Comparison of ENCODE assay signal across 28 mouse cellular contexts in the genomic region with DNA sequence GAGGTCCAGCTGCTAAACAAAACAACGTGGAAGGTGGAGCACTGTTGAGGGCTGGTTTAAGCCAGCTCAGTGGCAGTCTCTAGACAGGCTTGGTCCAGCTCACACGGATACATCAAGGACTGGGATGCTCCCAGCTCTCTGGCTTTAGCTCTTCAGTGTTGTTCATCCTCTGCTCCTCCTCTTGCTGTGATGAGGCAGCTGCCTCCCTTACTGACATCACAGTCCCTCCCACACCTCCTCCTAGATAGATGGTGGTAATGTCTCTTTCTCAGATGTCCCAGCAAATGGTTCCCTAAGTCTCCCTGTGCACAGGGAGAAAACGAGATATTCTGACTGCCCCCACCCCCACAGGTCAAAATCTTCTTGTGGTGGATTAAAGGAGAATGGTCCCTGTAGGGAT. TPM values are rescaled to one million over a fixed set of nuclear protein-coding genes. Genes with fewer than 3 reads are reported as not detected.
DNase-seq lines count a peak whose midpoint lies in the region; ATAC-seq and TF ChIP-seq lines count a peak whose summit lies in the region.
"Had no signal": no experiment of that assay in that cellular context is flagged by ENCODE, and none has a peak within 500 bp of the region (broad histone marks: within the 10 kb centered on the region; RNA-seq: fewer than 3 reads in every experiment).

No protein-coding gene starts in this region.

- no peaks in the 10 kb centered on the region for H3K9me3 ChIP-seq in stomach, embryonic 14.5 days (ENCODE audit: control insufficient read depth, low read depth, low read length)
- H3K9me3 ChIP-seq in stomach, postnatal 0 days (ENCODE audit: control insufficient read depth, low read length), result no peaks in the 10 kb centered on the region
- H3K9me3 ChIP-seq in intestine, embryonic 16.5 days (ENCODE audit: control insufficient read depth, low read length), result 0 out of 2 replicates have a peak, but pooled peaks cover 4% of the 10 kb centered on the region
- H3K9me3 ChIP-seq: embryonic facial prominence, embryonic 13.5 days; embryonic facial prominence, embryonic 15.5 days had no signal

- TF ChIP-seq CTCF in stomach, postnatal 0 days (IDR thresholded peaks at IDR 0.05; ENCODE audit: low read depth), result no peak

- peaks cover 5% of the 10 kb centered on the region; the same call in 1 of the 2 replicates for H3K36me3 ChIP-seq in stomach, embryonic 14.5 days (ENCODE audit: control insufficient read depth, insufficient read depth, low read length)
- H3K36me3 ChIP-seq in stomach, postnatal 0 days (ENCODE audit: control insufficient read depth, insufficient read depth, low read length), result no peaks in the 10 kb centered on the region
- no peaks in the 10 kb centered on the region for H3K36me3 ChIP-seq in intestine, embryonic 16.5 days (ENCODE audit: control insufficient read depth, insufficient read depth, low read length)

- WGBS in stomach, embryonic 14.5 days, result 31% methylated on average over 3 of the region's 3 CpGs
- WGBS in stomach, postnatal 0 days, result 36% methylated on average over 3 of the region's 3 CpGs
- 44% methylated on average over 3 of the region's 3 CpGs for WGBS in intestine, embryonic 16.5 days

- H3K27me3 ChIP-seq in stomach, embryonic 14.5 days (ENCODE audit: control insufficient read depth, insufficient read depth, low read length), result no peaks in the 10 kb centered on the region
- H3K27me3 ChIP-seq in stomach, postnatal 0 days (ENCODE audit: control insufficient read depth, insufficient read depth, low read length), result no peaks in the 10 kb centered on the region
- no peaks in the 10 kb centered on the region for H3K27me3 ChIP-seq in intestine, embryonic 16.5 days (replicated peaks; ENCODE audit: control insufficient read depth, insufficient read depth, low read length)
- H3K27me3 ChIP-seq: embryonic facial prominence, embryonic 13.5 days; embryonic facial prominence, embryonic 15.5 days; forebrain, embryonic 12.5 days; Patski had no signal

- H3K4me1 ChIP-seq in stomach, embryonic 14.5 days (ENCODE audit: control insufficient read depth, insufficient read depth, low read length), result no peaks in the 10 kb centered on the region
- no peaks in the 10 kb centered on the region for H3K4me1 ChIP-seq in stomach, postnatal 0 days (replicated peaks; ENCODE audit: control insufficient read depth, insufficient read depth)
- no peaks in the 10 kb centered on the region for H3K4me1 ChIP-seq in intestine, embryonic 16.5 days (ENCODE audit: control insufficient read depth, insufficient read depth, low read length)
- H3K4me1 ChIP-seq: embryonic facial prominence, embryonic 15.5 days; forebrain, embryonic 12.5 days had no signal

- peak; percentile 66 for ATAC-seq in frontal cortex, adult (ENCODE audit: low TSS enrichment)
- peak; percentile 24; the same call in 1 of the 2 replicates for ATAC-seq in stomach, embryonic 14.5 days (ENCODE audit: insufficient number of reproducible peaks, insufficient read depth, low FRiP score, low read depth)
- no peak for ATAC-seq in stomach, postnatal 0 days (ENCODE audit: low FRiP score, low TSS enrichment)
- ATAC-seq in intestine, embryonic 16.5 days, result no peak
- ATAC-seq: forebrain, embryonic 14.5 days; forebrain, embryonic 16.5 days; Patski had no signal

- DNase-seq in frontal cortex, postnatal 36 days (ENCODE audit: low spot score in 2 of 2), result no peak
- no peak for DNase-seq in stomach, postnatal 0 days (ENCODE audit: low spot score)
- DNase-seq in ES-CJ7 (ENCODE audit: low read depth, low spot score) (peak; percentile 28), ZHBTc4 (ENCODE audit: low read depth, low spot score) (peak; percentile 50)
- no peak for DNase-seq in adrenal gland, adult 8-10 months
- DNase-seq: adrenal gland, adult 2 months; adrenal gland, postnatal 14 days; adrenal gland, postnatal 36 days; cerebellum, adult 11 months; cerebellum, adult 18-20 months; cerebellum, adult 8-10 months; cerebellum, adult 9-11 months; cerebellum, postnatal 36 days; embryo, embryonic 11 days had no signal

- H3K27ac ChIP-seq in stomach, embryonic 14.5 days (ENCODE audit: low read length), result no peak overlapping the region
- H3K27ac ChIP-seq in stomach, postnatal 0 days (replicated peaks), result no peak overlapping the region
- H3K27ac ChIP-seq in intestine, embryonic 16.5 days (ENCODE audit: low read length), result no peak overlapping the region
- H3K27ac ChIP-seq: embryonic facial prominence, embryonic 13.5 days; embryonic facial prominence, embryonic 15.5 days; forebrain, embryonic 10.5 days; forebrain, embryonic 12.5 days had no signal

- no peak for TF ChIP-seq EP300 in stomach, postnatal 0 days (optimal IDR thresholded peaks at IDR 0.05)

- no peak overlapping the region for H3K4me3 ChIP-seq in stomach, embryonic 14.5 days (ENCODE audit: low read depth, low read length)
- no peak overlapping the region for H3K4me3 ChIP-seq in stomach, postnatal 0 days (ENCODE audit: low read depth, low read length)
- H3K4me3 ChIP-seq in intestine, embryonic 16.5 days (ENCODE audit: low read length), result no peak overlapping the region
- H3K4me3 ChIP-seq: embryonic facial prominence, embryonic 13.5 days; embryonic facial prominence, embryonic 15.5 days; erythroblast, embryonic 14.5 days; forebrain, embryonic 10.5 days; forebrain, embryonic 12.5 days had no signal

- no peak overlapping the region for H3K4me2 ChIP-seq in stomach, embryonic 14.5 days (replicated peaks; ENCODE audit: low read depth, low read length)
- no peak overlapping the region for H3K4me2 ChIP-seq in stomach, postnatal 0 days (replicated peaks; ENCODE audit: low read depth)
- H3K4me2 ChIP-seq in intestine, embryonic 16.5 days (ENCODE audit: low read depth, low read length), result no peak overlapping the region
- H3K4me2 ChIP-seq: embryonic facial prominence, embryonic 13.5 days; embryonic facial prominence, embryonic 15.5 days; forebrain, embryonic 12.5 days had no signal

- H3K9ac ChIP-seq in stomach, embryonic 14.5 days (replicated peaks; ENCODE audit: low read depth, low read length), result no peak overlapping the region
- H3K9ac ChIP-seq in stomach, postnatal 0 days (ENCODE audit: low read length), result no peak overlapping the region
- no peak overlapping the region for H3K9ac ChIP-seq in intestine, embryonic 16.5 days (ENCODE audit: low read depth, low read length)
- H3K9ac ChIP-seq: embryonic facial prominence, embryonic 13.5 days; embryonic facial prominence, embryonic 15.5 days; forebrain, embryonic 12.5 days had no signal

RNA-seq across cellular contexts. Expression of gene Gsg1l, which starts 11.0 kb away (rescaled TPM):
- 0.65 and 0.77 TPM in 2 replicates for polyA plus RNA-seq in stomach, embryonic 14.5 days (2014; fragmentation: Nextera tagmentation; extraction: Ambion mirVana)
- polyA plus RNA-seq in stomach, postnatal 0 days (2015; fragmentation: Nextera tagmentation; extraction: Ambion mirVana), result 0.67 and 0.77 TPM in 2 replicates
- polyA plus RNA-seq in intestine, embryonic 16.5 days (2015; fragmentation: Nextera tagmentation; extraction: Ambion mirVana), result 0.48 and 0.69 TPM in 2 replicates
- total RNA-seq in adrenal gland, adult 8-10 months (2022), result 100 to 1,000 TPM in 2 of 4 experiments, 10 to 100 TPM in 2; 88.3 to 136 (median 104) TPM
- total RNA-seq: common myeloid progenitor, adult 5-6 weeks had no signal
- polyA plus RNA-seq: C2C12; erythroblast, embryonic 14.5 days; G1E; Patski had no signal

Comparison
In these comparisons a context has a peak if more than half of its experiments do, and no peak if none do; other contexts are left out.
1. ATAC-seq: peak in frontal cortex, adult (single experiment) and stomach, embryonic 14.5 days (single experiment); none in stomach, postnatal 0 days (single experiment) and intestine, embryonic 16.5 days (single experiment).
2. DNase-seq: peak in ES-CJ7 (single experiment) and ZHBTc4 (single experiment); none in frontal cortex, postnatal 36 days (0 of 2), stomach, postnatal 0 days (single experiment) and adrenal gland, adult 8-10 months (single experiment).